Mouse (Mus musculus) adrenal gland, adult 8-10 months (tissue): Measurements from ENCODE around the gene Spata3. TPM values are rescaled to one million over a fixed set of nuclear protein-coding genes. Genes with fewer than 3 reads are reported as not detected.

Source experiments
- DNase-seq: peaks from one replicate; pipeline ENCODE4 v3.0.0; 2022
- total RNA-seq, 4 experiments: library from RNA; stranded (reverse); gene quantifications; 2 replicates each; pipeline ENCODE4 v1.2.4; 2022

Spata3 gene
- total RNA-seq, 4 experiments from 2014 or later: not detected

GRCm38 (mm10) chr1:86038191-86038951, 21.8 kb downstream of the Spata3 start:
- DNase-seq: peak; percentile 47

GRCm38 (mm10) chr1:86040131-86040530, 23.5 kb downstream of the Spata3 start:
- no peak for DNase-seq

- DNase-seq: no peak
Observed at GRCm38 (mm10) chr1:86040817-86041216, 24.2 kb downstream of the Spata3 start.

GRCm38 (mm10) chr1:86045056-86045455, 28.4 kb downstream of the Spata3 start:
- DNase-seq: no peak

- DNase-seq: no peak
Observed at GRCm38 (mm10) chr1:86045848-86046805, 29.5 kb downstream of the Spata3 start, which contains the start of gene 2810459M11Rik. Gene 2810459M11Rik, plus strand, starts transcription at chr1:86045863.

GRCm38 (mm10) chr1:86046833-86047563, 30.4 kb downstream of the Spata3 start:
- no peak for DNase-seq

- no peak for DNase-seq
Observed at GRCm38 (mm10) chr1:86048231-86048630, 31.6 kb downstream of the Spata3 start.

- no peak for DNase-seq
Observed at GRCm38 (mm10) chr1:86048744-86049143, 32.1 kb downstream of the Spata3 start.

- DNase-seq: no peak
Observed at GRCm38 (mm10) chr1:86053198-86053921, 36.7 kb downstream of the Spata3 start.

GRCm38 (mm10) chr1:86054943-86055342, 38.3 kb downstream of the Spata3 start:
- DNase-seq: no peak

GRCm38 (mm10) chr1:86056284-86056683, 39.7 kb downstream of the Spata3 start:
- DNase-seq: no peak

- peak; percentile 86 for DNase-seq
Observed at GRCm38 (mm10) chr1:86058856-86059769, 42.5 kb downstream of the Spata3 start.

- DNase-seq: no peak
Observed at GRCm38 (mm10) chr1:86062523-86062922, 45.9 kb downstream of the Spata3 start.

- peak; percentile 82 for DNase-seq
Observed at GRCm38 (mm10) chr1:86064271-86064991, 47.8 kb downstream of the Spata3 start, which contains the start of gene Psmd1. Gene Psmd1, plus strand, starts transcription at chr1:86064387.

- DNase-seq: no peak
Observed at GRCm38 (mm10) chr1:86076565-86076964, 59.9 kb downstream of the Spata3 start.
